Mouse (Mus musculus): ENCODE data around the gene Ppox. TPM values are rescaled to one million over a fixed set of nuclear protein-coding genes. Genes with fewer than 3 reads are reported as not detected.

The Ppox gene
- polyA plus RNA-seq, 1 experiment: 51.5 TPM

DNA sequence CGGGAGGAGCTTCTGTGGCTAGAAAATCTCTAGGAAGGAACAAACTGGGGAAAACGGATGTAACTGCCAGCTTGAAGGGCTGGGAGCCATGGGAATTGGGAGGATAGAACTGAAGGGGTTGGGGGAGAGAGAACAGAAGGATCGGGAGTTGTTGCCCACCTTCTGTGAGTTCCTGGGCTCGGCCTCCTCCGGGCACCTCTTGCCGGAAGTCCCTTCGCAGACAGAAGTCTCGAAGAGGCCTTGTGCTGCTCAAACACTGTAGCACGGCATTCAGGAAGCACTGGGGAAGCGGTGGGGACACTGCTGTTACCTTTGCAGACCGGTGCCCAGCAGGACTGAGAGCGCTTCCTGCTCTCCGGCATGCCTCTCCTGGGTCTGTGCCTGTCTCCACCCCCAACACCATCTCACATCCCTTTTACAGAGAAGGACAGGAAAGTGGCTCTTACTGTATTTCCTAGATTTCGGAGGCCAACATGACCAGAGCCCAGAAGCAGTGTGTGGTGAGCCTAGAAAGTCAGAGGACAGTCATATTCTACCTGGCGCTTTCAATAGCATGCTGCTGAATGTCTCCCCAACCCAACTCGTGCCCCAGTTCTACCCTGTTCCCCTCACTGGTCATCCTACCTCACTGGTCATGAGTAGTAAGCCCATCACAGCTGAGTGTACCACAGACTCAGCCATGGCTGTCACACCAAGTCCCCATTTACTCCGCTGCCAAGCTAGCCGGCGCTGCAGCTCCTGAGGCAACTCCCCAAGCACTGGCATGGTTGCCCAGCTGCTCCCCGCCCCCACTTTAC is 4.3 kb upstream of the Ppox start:
- Histone ChIP-seq H3K4me1 (ENCODE audit: control insufficient read depth, insufficient read depth, low read length) (peaks cover 2% of the 10 kb centered on the region; the same call in 1 of the 2 replicates), H3K36me3 (ENCODE audit: control insufficient read depth, insufficient read depth, low read length) (no peaks in the 10 kb centered on the region), H3K27me3 (replicated peaks; ENCODE audit: control insufficient read depth, insufficient read depth, low read length) (no peaks in the 10 kb centered on the region), H3K27ac (ENCODE audit: insufficient read depth, low read depth, low read length) (no peak overlapping the region), H3K4me3 (ENCODE audit: insufficient read depth, low read depth, low read length) (no peak overlapping the region)
- no peak for DNase-seq
- TF ChIP-seq POLR2A (IDR thresholded peaks at IDR 0.05; ENCODE audit: low read depth, low read length) (no peak), CTCF (conservative IDR thresholded peaks at IDR 0.05; ENCODE audit: insufficient read depth, insufficient read length, low read depth, low read length) (no peak)
- WGBS: 77% methylated on average over 20 of the region's 20 CpGs

DNA sequence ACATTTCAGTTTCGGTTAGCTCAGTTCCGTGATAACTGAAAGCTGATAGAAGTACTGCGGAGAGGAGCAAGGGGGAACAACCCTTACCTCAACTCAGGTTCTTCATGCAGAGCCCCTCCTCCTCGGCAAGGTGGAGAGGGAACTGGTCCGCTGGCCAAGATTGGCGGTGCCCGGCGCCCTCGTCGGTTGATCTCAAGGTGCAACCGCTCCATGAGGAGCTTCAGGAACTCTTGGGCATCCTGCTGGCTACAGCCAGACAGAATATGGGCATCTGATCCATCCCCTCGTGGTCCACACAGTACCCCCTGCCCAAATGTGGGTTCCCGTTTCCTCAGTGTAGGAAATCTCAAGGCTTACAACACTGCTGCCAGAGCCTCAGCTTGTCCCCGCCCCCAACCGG is 3.5 kb upstream of the Ppox start:
- no peaks in the 10 kb centered on the region for H3K36me3 ChIP-seq (ENCODE audit: control insufficient read depth, insufficient read depth, low read length)

DNA sequence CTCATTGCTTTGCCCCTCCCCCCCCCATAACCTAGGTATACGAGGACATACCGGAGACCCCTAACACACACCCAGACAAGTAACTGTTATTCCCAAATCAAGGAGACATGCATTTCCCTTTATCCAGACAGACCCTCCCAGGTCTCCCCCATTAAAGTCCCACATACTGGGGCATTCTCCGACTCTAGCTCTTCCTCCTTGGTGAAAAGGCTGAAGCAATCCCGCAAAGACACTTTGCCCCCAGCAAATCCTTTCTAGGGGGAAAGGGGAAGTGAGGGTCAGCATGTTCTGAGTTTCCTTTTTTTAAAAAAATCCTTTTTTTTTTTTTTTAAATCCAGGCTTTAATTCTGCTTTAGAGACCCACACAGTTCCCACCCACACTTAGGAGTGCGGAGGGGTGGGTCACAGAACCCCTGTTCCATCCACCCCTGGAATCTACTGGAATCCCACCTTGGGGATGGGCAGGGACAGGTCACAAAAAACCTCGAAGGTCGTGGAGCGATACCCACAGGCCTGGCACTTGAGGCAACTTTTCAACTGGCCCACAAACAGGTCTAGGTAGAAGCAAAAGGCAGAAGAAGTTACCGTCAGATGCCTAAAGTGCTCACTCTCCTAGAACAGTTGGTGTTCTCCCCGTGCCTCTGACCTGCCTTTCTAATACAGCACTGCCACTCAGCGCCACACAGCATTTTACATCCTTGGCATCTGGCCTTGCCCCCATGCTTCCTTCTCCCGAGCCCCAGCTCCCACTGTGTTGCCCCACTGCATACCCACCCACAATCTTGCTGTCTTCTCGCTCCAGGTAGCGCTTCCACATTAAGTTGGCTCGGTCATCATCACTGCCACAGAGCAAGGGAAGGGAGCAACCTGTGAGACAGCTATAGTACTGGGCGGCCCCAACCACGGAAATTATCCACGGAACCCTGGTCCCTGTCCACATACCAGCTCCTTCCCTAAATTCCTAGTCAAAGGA is 2.5 kb upstream of the Ppox start:
- WGBS: 90% methylated on average over 18 of the region's 18 CpGs
- Histone ChIP-seq H3K4me3 (ENCODE audit: insufficient read depth, low read depth, low read length) (no peak overlapping the region), H3K27me3 (replicated peaks; ENCODE audit: control insufficient read depth, insufficient read depth, low read length) (no peaks in the 10 kb centered on the region), H3K27ac (ENCODE audit: insufficient read depth, low read depth, low read length) (no peak overlapping the region), H3K36me3 (ENCODE audit: control insufficient read depth, insufficient read depth, low read length) (no peaks in the 10 kb centered on the region), H3K4me1 (ENCODE audit: control insufficient read depth, insufficient read depth, low read length) (peaks cover 5% of the 10 kb centered on the region; the same call in 1 of the 2 replicates)
- peak; percentile 3 for DNase-seq
- TF ChIP-seq POLR2A (IDR thresholded peaks at IDR 0.05; ENCODE audit: low read depth, low read length) (no peak), CTCF (conservative IDR thresholded peaks at IDR 0.05; ENCODE audit: insufficient read depth, insufficient read length, low read depth, low read length) (no peak)

More for the DNA sequence above, 3.5 kb upstream of the Ppox start:
- 77% methylated on average over 15 of the region's 15 CpGs for WGBS
- H3K27ac ChIP-seq (ENCODE audit: insufficient read depth, low read depth, low read length): no peak overlapping the region
- TF ChIP-seq POLR2A (IDR thresholded peaks at IDR 0.05; ENCODE audit: low read depth, low read length) (no peak), CTCF (conservative IDR thresholded peaks at IDR 0.05; ENCODE audit: insufficient read depth, insufficient read length, low read depth, low read length) (no peak)
- peak; percentile 1 for DNase-seq
- peaks cover 5% of the 10 kb centered on the region; the same call in 1 of the 2 replicates for H3K4me1 ChIP-seq (ENCODE audit: control insufficient read depth, insufficient read depth, low read length)
- no peaks in the 10 kb centered on the region for H3K27me3 ChIP-seq (replicated peaks; ENCODE audit: control insufficient read depth, insufficient read depth, low read length)
- H3K4me3 ChIP-seq (ENCODE audit: insufficient read depth, low read depth, low read length): no peak overlapping the region

DNA sequence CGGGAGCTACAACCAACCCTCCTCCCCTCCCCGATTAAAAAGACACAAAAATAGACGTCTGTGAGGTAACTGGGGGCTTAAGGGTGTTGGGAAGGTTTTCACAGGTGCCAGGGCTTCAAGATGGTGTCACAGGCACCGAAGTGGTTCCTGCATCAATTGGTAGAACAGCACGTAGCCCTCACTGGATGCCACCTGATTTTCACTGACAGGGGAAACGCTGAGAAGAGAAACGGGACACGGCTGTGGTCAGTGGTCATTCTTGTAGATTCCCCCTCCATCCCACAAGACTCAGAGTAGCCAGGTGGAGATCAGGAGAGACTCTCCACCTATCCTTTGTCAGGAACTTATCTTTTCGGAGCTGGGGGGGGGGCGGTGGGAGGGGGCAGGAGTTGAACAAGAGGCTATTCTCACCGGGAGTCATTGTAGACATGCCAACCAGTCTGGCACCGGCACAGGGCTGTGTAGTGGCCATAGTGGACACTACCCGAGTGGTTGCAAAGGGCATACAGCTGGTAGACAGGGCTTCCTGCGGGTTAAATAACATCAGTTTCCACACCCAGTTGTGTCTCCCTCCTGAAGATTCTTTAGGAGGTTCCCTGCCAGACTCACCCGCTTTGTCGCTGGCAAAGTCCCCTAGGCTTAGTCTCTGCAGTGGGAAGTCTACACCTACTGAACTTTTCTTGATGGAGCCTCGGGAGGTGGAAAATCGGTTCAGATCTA is 1.3 kb upstream of the Ppox start:
- WGBS: 67% methylated on average over 18 of the region's 18 CpGs
- peaks cover 5% of the 10 kb centered on the region; the same call in 1 of the 2 replicates for H3K4me1 ChIP-seq (ENCODE audit: control insufficient read depth, insufficient read depth, low read length)
- H3K27me3 ChIP-seq (replicated peaks; ENCODE audit: control insufficient read depth, insufficient read depth, low read length): no peaks in the 10 kb centered on the region
- no peak overlapping the region for H3K27ac ChIP-seq (ENCODE audit: insufficient read depth, low read depth, low read length)
- no peak overlapping the region for H3K4me3 ChIP-seq (ENCODE audit: insufficient read depth, low read depth, low read length)
- no peak for DNase-seq
- no peaks in the 10 kb centered on the region for H3K36me3 ChIP-seq (ENCODE audit: control insufficient read depth, insufficient read depth, low read length)
- no peak for TF ChIP-seq CTCF (conservative IDR thresholded peaks at IDR 0.05; ENCODE audit: insufficient read depth, insufficient read length, low read depth, low read length)
- TF ChIP-seq POLR2A (IDR thresholded peaks at IDR 0.05; ENCODE audit: low read depth, low read length): no peak

DNA sequence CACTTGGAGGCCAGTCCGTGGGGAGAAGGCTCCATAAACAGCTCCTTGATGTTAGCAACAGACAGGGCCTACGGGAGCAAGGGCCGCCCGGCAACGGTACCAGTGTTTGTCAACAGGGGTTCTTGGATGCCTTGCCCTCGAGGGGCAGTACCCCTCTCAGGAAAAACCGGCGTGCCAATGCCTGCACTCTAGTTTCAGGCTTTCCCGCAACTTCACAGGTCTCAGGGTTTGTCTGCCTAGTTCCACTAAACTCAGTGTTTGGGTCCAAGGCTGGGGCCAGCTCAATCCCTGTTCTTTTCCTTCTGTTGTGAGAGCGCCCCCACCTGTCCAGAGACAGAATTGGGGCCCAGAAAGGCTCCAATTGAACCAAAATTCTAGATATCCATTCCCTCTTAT is 540 bp upstream of the Ppox start:
- H3K36me3 ChIP-seq (ENCODE audit: control insufficient read depth, insufficient read depth, low read length): no peaks in the 10 kb centered on the region
- no peaks in the 10 kb centered on the region for H3K27me3 ChIP-seq (replicated peaks; ENCODE audit: control insufficient read depth, insufficient read depth, low read length)
- peaks cover 5% of the 10 kb centered on the region; the same call in 1 of the 2 replicates for H3K4me1 ChIP-seq (ENCODE audit: control insufficient read depth, insufficient read depth, low read length)
- peak overlapping the region; percentile 59 for H3K27ac ChIP-seq (ENCODE audit: insufficient read depth, low read depth, low read length)
- under 1% methylated on average over 10 of the region's 10 CpGs for WGBS
- DNase-seq: peak; percentile 89
- H3K4me3 ChIP-seq (ENCODE audit: insufficient read depth, low read depth, low read length): peak overlapping the region; percentile 64
- no peak for TF ChIP-seq POLR2A (IDR thresholded peaks at IDR 0.05; ENCODE audit: low read depth, low read length)
- peak; percentile 74 for TF ChIP-seq CTCF (conservative IDR thresholded peaks at IDR 0.05; ENCODE audit: insufficient read depth, insufficient read length, low read depth, low read length)

DNA sequence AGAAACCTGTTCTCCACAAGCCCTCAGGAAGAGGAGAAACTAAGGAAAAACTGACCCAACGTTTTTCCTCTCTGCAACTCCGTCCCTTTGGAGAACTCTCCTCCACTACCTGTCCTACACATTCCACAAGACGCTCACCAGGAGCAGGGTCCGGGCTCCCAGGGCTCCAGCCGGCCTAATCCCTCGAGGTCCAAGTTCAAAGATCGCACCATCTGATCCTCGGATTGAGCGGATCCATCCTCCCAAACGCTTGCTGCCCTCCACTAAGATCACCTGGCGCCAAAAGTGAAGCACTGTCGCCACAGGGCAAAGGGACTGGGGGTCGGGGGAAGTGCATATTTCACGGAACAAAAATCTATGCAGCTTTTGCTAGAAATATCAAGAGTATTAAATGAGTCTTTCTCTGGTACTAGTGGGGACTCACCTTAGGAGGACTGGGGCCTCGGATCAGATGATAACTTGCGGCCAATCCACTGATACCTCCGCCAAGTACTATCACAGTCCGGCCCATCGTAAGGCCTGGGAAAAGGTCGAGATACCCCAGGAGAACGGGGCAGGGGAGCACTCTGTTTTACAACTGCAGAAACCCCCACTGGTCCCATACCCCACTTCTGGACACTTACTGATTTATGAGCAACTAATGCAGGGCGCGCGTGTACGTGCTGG is 603 bp downstream of the Ppox start:
- H3K36me3 ChIP-seq (ENCODE audit: control insufficient read depth, insufficient read depth, low read length): no peaks in the 10 kb centered on the region
- TF ChIP-seq CTCF (conservative IDR thresholded peaks at IDR 0.05; ENCODE audit: insufficient read depth, insufficient read length, low read depth, low read length): no peak
- TF ChIP-seq POLR2A (IDR thresholded peaks at IDR 0.05; ENCODE audit: low read depth, low read length): no peak
- no peaks in the 10 kb centered on the region for H3K27me3 ChIP-seq (replicated peaks; ENCODE audit: control insufficient read depth, insufficient read depth, low read length)
- peak; percentile 73 for DNase-seq
- peaks cover 5% of the 10 kb centered on the region; the same call in 1 of the 2 replicates for H3K4me1 ChIP-seq (ENCODE audit: control insufficient read depth, insufficient read depth, low read length)
- 2% methylated on average over 25 of the region's 25 CpGs for WGBS
- H3K4me3 ChIP-seq (ENCODE audit: insufficient read depth, low read depth, low read length): peak overlapping the region; percentile 67
- H3K27ac ChIP-seq (ENCODE audit: insufficient read depth, low read depth, low read length): peak overlapping the region; percentile 9; the same call in 1 of the 2 replicates

Data from kidney, adult 2 months (tissue).